Mouse (Mus musculus) embryonic facial prominence, embryonic 13.5 days (tissue): ENCODE results near the gene Rassf1. TPM values are rescaled to one million over a fixed set of nuclear protein-coding genes. Genes with fewer than 3 reads are reported as not detected.

Experiments
- ATAC-seq: fragments of 200-750 bp; cut with Nextera tagmentation; 2 replicates; pipeline ENCODE4 v1.8.0; 2017; ENCODE audit warnings: low read depth; ENCODE audit not compliant: insufficient number of reproducible peaks, insufficient read depth, low FRiP score, low TSS enrichment
- H3K27ac ChIP-seq: fragments of 300-500 bp; sonication (generic); 2 replicates; pipeline ENCODE4 v1.5.1; 2015; ENCODE audit warnings: moderate library complexity, mild to moderate bottlenecking, inconsistent platforms
- H3K27me3 ChIP-seq: fragments of 300-500 bp; sonication (generic); 2 replicates; pipeline ENCODE4 v1.6.1; 2015; ENCODE audit warnings: mild to moderate bottlenecking, inconsistent platforms
- H3K36me3 ChIP-seq: fragments of 300-500 bp; sonication (generic); 2 replicates; pipeline ENCODE4 v1.6.1; 2015; ENCODE audit warnings: mild to moderate bottlenecking, inconsistent platforms
- H3K4me1 ChIP-seq: fragments of 300-500 bp; sonication (generic); 2 replicates; pipeline ENCODE4 v1.6.1; 2015; ENCODE audit warnings: inconsistent platforms
- H3K4me2 ChIP-seq: fragments of 300-500 bp; sonication (generic); 2 replicates; pipeline ENCODE4 v1.6.1; 2015; ENCODE audit warnings: moderate library complexity, mild to moderate bottlenecking, inconsistent platforms
- H3K4me3 ChIP-seq: fragments of 300-500 bp; sonication (generic); 2 replicates; pipeline ENCODE4 v1.5.1; 2015; ENCODE audit warnings: mild to moderate bottlenecking, inconsistent platforms
- H3K9ac ChIP-seq: fragments of 300-500 bp; sonication (generic); 2 replicates; pipeline ENCODE4 v1.6.1; 2015; ENCODE audit warnings: mild to moderate bottlenecking, inconsistent platforms
- H3K9me3 ChIP-seq: fragments of 300-500 bp; sonication (generic); 2 replicates; pipeline ENCODE4 v1.6.1; 2016; ENCODE audit warnings: inconsistent platforms
- WGBS: fragments of 180-500 bp; shearing (Covaris S2); methylation state at CpG from one replicate; pipeline ENCODE4 v1.1.7; 2015; ENCODE audit warnings: mixed read lengths; 5-methylcytosine and 5-hydroxymethylcytosine counted together
- polyA plus RNA-seq: library from polyadenylated mRNA; unstranded; fragments of >200 nt; fragmentation: Nextera tagmentation; extraction: Ambion mirVana; gene quantifications from 2 replicates; pipeline ENCODE4 v1.2.1, GENCODE M21; 2015

The Rassf1 gene
- polyA plus RNA-seq, 1 experiment from 2014 or later, result 68.5 TPM

DNA sequence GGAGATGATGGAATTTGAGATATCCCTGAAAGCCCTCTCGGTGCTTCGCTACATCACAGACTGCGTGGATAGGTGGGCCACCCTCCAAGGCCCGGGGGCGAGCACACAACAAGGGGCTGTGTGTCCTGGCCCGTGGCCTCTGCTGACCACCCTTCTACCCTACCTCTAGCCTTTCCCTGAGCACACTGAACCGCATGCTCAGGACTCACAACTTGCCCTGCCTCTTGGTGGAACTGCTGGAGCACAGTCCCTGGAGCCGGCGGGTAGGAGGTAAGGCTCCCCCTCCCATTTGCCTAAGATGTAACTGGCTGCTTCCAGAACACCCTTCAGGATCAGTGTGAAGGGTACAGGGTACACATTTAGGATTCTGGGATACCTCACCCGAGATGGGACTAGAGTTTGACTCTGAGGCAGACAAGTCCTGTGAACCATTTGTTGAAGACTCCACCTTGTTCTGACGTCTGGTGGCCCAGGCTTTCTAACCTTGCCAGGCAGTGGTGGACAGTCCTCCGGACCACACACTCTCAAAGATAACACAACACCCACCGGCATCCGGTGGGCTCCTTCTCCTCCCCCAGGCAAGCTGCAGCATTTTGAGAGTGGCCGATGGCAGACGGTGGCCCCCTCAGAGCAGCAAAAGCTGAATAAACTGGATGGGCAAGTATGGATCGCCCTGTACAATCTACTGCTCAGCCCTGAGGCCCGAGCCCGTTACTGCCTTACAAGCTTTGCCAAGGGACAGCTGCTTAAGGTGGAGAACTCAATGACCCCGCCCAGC is 1.9 kb upstream of the Rassf1 start:
- H3K4me2 ChIP-seq, result no peak overlapping the region
- H3K36me3 ChIP-seq, result peaks cover 10% of the 10 kb centered on the region
- H3K27ac ChIP-seq, result no peak overlapping the region
- H3K4me1 ChIP-seq, result peaks cover 63% of the 10 kb centered on the region
- no peak for ATAC-seq
- no peak overlapping the region for H3K9ac ChIP-seq
- WGBS, result 74% methylated on average over 20 of the region's 20 CpGs
- H3K9me3 ChIP-seq, result no peaks in the 10 kb centered on the region
- 0 out of 2 replicates have a peak, but pooled peaks cover 7% of the 10 kb centered on the region for H3K27me3 ChIP-seq
- H3K4me3 ChIP-seq, result no peak overlapping the region

GRCm38 (mm10) chr9:107550491-107551116 is 751 bp upstream of the Rassf1 start:
- no peaks in the 10 kb centered on the region for H3K36me3 ChIP-seq
- peak overlapping the region; percentile 96 for H3K4me2 ChIP-seq
- H3K27ac ChIP-seq, result peak overlapping the region; percentile 73; the same call in 1 of the 2 replicates
- peaks cover 62% of the 10 kb centered on the region for H3K4me1 ChIP-seq
- ATAC-seq, result no peak
- H3K9me3 ChIP-seq, result no peaks in the 10 kb centered on the region
- H3K27me3 ChIP-seq, result 0 out of 2 replicates have a peak, but pooled peaks cover 7% of the 10 kb centered on the region
- H3K4me3 ChIP-seq, result peak overlapping the region; percentile 56
- 28% methylated on average over 23 of the region's 23 CpGs for WGBS
- H3K9ac ChIP-seq, result peak overlapping the region; percentile 84

GRCm38 (mm10) chr9:107551890-107552355 is 568 bp downstream of the Rassf1 start:
- H3K4me2 ChIP-seq, result peak overlapping the region; percentile 96
- H3K4me1 ChIP-seq, result peaks cover 62% of the 10 kb centered on the region
- peak overlapping the region; percentile 56 for H3K4me3 ChIP-seq
- ATAC-seq, result no peak
- H3K9ac ChIP-seq, result peak overlapping the region; percentile 84
- H3K9me3 ChIP-seq, result no peaks in the 10 kb centered on the region
- H3K27ac ChIP-seq, result peak overlapping the region; percentile 73
- 8% methylated on average over 8 of the region's 8 CpGs for WGBS
- peaks cover 4% of the 10 kb centered on the region for H3K36me3 ChIP-seq
- 0 out of 2 replicates have a peak, but pooled peaks cover 7% of the 10 kb centered on the region for H3K27me3 ChIP-seq

DNA sequence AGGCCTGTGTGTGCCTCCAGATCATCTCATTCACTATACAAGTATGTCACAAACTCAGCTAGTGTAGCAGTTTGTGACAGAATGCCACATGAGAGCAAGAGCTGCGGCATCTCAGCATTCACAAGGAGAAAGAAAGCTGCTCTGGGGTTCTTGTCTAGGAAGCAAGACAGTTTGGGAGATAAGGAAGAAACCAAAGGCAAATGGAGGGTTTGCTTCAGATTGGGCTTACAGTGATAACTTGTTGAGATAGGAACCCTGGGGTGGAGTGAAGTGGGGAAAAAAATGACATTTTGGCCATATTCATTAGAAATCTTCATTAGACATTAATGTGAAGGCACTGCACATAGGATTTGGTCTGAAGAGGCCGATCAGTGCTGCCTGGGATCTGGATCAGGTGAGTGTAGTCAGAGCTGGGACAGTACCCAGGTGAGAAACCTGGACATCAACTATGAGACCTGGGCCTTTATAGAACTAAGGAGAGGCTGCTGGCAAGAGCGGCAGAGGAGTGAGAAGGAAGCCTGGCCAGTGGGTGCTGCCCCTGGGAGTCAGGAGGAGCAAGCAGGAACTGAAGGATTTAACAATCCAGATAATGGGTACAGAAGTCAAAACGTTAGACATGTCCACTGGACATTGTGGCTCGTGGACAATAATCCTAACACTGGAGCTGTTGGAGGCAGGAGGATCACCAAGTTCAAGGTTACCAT is 1.5 kb downstream of the Rassf1 start:
- Histone ChIP-seq H3K4me2 (peak overlapping the region; percentile 96), H3K9me3 (no peaks in the 10 kb centered on the region), H3K4me3 (peak overlapping the region; percentile 66), H3K27me3 (0 out of 2 replicates have a peak, but pooled peaks cover 7% of the 10 kb centered on the region), H3K9ac (peak overlapping the region; percentile 78), H3K27ac (no peak overlapping the region), H3K36me3 (peaks cover 13% of the 10 kb centered on the region), H3K4me1 (peaks cover 57% of the 10 kb centered on the region)
- 79% methylated on average over 5 of the region's 5 CpGs for WGBS
- ATAC-seq, result no peak

DNA sequence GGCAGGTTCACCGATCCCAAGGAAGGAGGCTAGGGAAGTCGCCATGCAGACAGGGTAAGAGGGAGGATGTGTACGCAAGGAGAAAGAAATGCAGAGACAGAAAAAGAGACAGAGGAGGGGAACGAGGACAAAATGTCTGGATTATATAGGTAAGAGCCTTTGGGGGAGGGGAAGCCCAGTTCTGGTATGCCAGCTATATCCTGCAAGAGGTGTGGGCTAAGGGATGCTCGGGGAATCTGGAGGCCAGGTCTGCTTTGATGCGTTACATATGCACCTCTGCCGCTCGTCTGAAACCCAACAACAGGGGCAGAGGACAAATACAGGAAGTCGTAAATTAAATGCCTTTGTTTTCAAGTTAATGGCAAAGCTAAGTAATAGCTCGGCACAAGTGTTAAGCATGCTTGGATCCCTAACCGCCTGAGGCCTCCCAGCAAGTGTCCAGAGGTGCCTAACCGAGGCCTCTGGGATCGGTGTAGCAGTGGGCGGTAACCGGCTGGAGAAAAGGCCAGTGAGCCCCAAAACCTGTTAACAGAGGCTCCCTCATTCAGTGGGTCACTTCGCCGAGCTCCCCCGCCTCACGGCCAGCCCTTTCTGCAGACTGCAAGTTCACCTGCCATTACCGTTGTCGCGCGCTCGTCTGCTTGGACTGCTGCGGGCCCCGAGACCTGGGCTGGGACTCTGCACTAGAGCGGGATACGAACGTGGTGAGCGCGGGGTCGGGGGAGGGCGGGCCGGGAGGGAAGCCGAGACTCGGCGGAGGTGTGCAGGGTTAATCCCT is 2.4 kb downstream of the Rassf1 start:
- WGBS, result 5% methylated on average over 37 of the region's 37 CpGs
- ATAC-seq, result peak; percentile 45
- Histone ChIP-seq H3K9me3 (no peaks in the 10 kb centered on the region), H3K4me3 (peak overlapping the region; percentile 66), H3K4me2 (peak overlapping the region; percentile 96), H3K9ac (peak overlapping the region; percentile 78), H3K27me3 (0 out of 2 replicates have a peak, but pooled peaks cover 7% of the 10 kb centered on the region), H3K36me3 (peaks cover 22% of the 10 kb centered on the region), H3K4me1 (peaks cover 57% of the 10 kb centered on the region), H3K27ac (peak overlapping the region; percentile 95)

- peak overlapping the region; percentile 95 for H3K27ac ChIP-seq
- peak overlapping the region; percentile 86 for H3K9ac ChIP-seq
- 0% methylated on average over 53 of the region's 53 CpGs for WGBS
- ATAC-seq, result peak; percentile 85
- peaks cover 57% of the 10 kb centered on the region for H3K4me1 ChIP-seq
- 0 out of 2 replicates have a peak, but pooled peaks cover 7% of the 10 kb centered on the region for H3K27me3 ChIP-seq
- peaks cover 28% of the 10 kb centered on the region for H3K36me3 ChIP-seq
- peak overlapping the region; percentile 66 for H3K4me3 ChIP-seq
- H3K4me2 ChIP-seq, result peak overlapping the region; percentile 96
- H3K9me3 ChIP-seq, result no peaks in the 10 kb centered on the region
Measured at GRCm38 (mm10) chr9:107554319-107554825, 3.0 kb downstream of the Rassf1 start.

DNA sequence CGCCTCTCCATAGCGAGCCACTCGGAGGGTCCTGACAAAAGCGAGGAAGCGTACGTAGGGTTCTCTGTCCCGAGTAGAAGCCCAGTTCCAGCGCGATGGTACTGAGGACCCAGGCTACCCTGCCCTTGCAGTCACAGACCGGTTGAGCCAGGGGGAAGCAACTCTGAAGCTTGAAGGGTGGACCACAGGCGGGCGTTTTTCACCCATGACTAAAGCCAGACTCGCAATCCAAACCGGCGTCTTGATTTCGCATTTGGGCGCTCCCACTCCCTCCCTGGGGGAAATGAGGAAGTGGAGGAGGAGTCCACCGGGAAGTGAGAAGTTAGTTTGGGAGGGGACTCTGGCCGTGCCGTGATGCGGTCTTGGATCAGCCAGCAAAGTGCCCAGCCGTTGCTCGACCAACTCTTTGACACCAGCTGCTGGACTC is 3.7 kb downstream of the Rassf1 start:
- H3K27me3 ChIP-seq, result 0 out of 2 replicates have a peak, but pooled peaks cover 7% of the 10 kb centered on the region
- peak; percentile 16; the same call in 1 of the 2 replicates for ATAC-seq
- H3K27ac ChIP-seq, result peak overlapping the region; percentile 95
- peak overlapping the region; percentile 96 for H3K4me2 ChIP-seq
- peak overlapping the region; percentile 86 for H3K9ac ChIP-seq
- H3K36me3 ChIP-seq, result peaks cover 35% of the 10 kb centered on the region
- peak overlapping the region; percentile 66 for H3K4me3 ChIP-seq
- H3K9me3 ChIP-seq, result no peaks in the 10 kb centered on the region
- WGBS, result under 1% methylated on average over 23 of the region's 23 CpGs
- peaks cover 57% of the 10 kb centered on the region for H3K4me1 ChIP-seq

GRCm38 (mm10) chr9:107555701-107556100 is 4.3 kb downstream of the Rassf1 start:
- H3K9ac ChIP-seq, result peak overlapping the region; percentile 86
- peaks cover 41% of the 10 kb centered on the region for H3K36me3 ChIP-seq
- no peaks in the 10 kb centered on the region for H3K9me3 ChIP-seq
- ATAC-seq, result no peak
- H3K27me3 ChIP-seq, result 0 out of 2 replicates have a peak, but pooled peaks cover 1% of the 10 kb centered on the region
- WGBS, result 36% methylated on average over 2 of the region's 2 CpGs
- peak overlapping the region; percentile 96 for H3K4me2 ChIP-seq
- peak overlapping the region; percentile 66 for H3K4me3 ChIP-seq
- H3K27ac ChIP-seq, result peak overlapping the region; percentile 95
- peaks cover 52% of the 10 kb centered on the region for H3K4me1 ChIP-seq

- ATAC-seq, result no peak
- Histone ChIP-seq H3K4me1 (peaks cover 46% of the 10 kb centered on the region), H3K27me3 (no peaks in the 10 kb centered on the region), H3K9ac (peak overlapping the region; percentile 86; the same call in 1 of the 2 replicates), H3K4me3 (peak overlapping the region; percentile 66), H3K9me3 (no peaks in the 10 kb centered on the region), H3K36me3 (peaks cover 48% of the 10 kb centered on the region), H3K27ac (no peak overlapping the region), H3K4me2 (peak overlapping the region; percentile 96)
- WGBS, result 71% methylated on average over 3 of the region's 3 CpGs
Measured at GRCm38 (mm10) chr9:107556346-107556745, 5.0 kb downstream of the Rassf1 start.

DNA sequence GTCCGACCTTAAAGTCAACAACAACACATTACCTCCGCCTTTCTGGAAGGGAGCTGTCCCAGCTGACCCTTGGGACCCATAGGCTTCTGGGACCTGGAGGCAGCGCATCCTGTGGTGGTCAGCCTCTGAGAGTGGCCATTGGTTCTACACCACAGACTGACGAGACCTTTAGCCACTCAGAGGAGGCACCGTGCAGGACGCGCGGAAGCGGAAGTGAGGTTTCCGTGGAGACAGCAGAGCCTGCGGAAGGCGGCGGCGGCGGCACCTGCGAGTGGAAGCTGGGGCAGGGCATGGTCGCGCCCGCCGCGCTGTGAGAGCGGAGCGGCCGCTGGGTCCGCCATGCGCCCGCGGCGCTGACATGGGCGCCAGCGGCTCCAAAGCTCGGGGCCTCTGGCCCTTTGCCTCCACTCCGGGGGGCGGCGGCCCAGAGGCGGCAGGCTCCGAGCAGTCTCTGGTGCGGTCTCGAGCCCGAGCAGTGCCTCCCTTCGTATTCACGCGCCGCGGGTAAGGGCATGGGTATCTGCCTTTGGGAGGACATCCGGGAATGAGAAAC is 11.8 kb downstream of the Rassf1 start, which contains the start of gene Tusc2:
Gene Tusc2, plus strand, starts transcription at position 227 of the 553 bp plus-strand sequence.
- Histone ChIP-seq H3K36me3 (peaks cover 59% of the 10 kb centered on the region), H3K27ac (peak within 1 kb of the TSS; percentile 51; the same call in 1 of the 2 replicates)
- WGBS, result 0% methylated on average over 44 of the region's 46 CpGs

More for the DNA sequence above, 11.8 kb downstream of the Rassf1 start, which contains the start of gene Tusc2:
- Histone ChIP-seq H3K4me2 (peak within 1 kb of the TSS; percentile 83), H3K4me3 (peak within 1 kb of the TSS; percentile 91), H3K4me1 (peaks cover 42% of the 10 kb centered on the region), H3K27me3 (no peaks in the 10 kb centered on the region), H3K9me3 (no peaks in the 10 kb centered on the region), H3K9ac (peak within 1 kb of the TSS; percentile 87)
- ATAC-seq, result peak; percentile 87
